Mouse (Mus musculus) E14TG2a.4 (cell line): ENCODE data around the gene Zfp428.

Experiments used
- H3K27me3 ChIP-seq: 2 replicates; pipeline ENCODE4 v1.6.1; 2014; ENCODE audit warnings: low read length, control low read depth; ENCODE audit not compliant: insufficient read depth
- H3K36me3 ChIP-seq: 2 replicates; pipeline ENCODE4 v1.6.1; 2014; ENCODE audit warnings: low read length, control low read depth; ENCODE audit not compliant: insufficient read depth
- H3K4me1 ChIP-seq: replicated peaks from 2 replicates; pipeline ENCODE4 v1.6.1; 2014; ENCODE audit warnings: low read depth, low read length, control low read depth
- H3K4me3 ChIP-seq: replicated peaks from 2 replicates; pipeline ENCODE4 v1.5.1; 2014; ENCODE audit warnings: mild to moderate bottlenecking, low read length
- H3K9me3 ChIP-seq: 2 replicates; pipeline ENCODE4 v1.6.1; 2014; ENCODE audit warnings: low read length, control low read depth
- CTCF ChIP-seq: conservative IDR thresholded peaks from 2 replicates; pipeline ENCODE4 v1.5.1; 2014; ENCODE audit warnings: low read length
- NANOG ChIP-seq: IDR thresholded peaks from 2 replicates; pipeline ENCODE4 v1.6.1; 2014; ENCODE audit warnings: borderline replicate concordance, low read length, mixed read lengths
- POU5F1 ChIP-seq: IDR thresholded peaks from 2 replicates; pipeline ENCODE4 v1.6.1; 2014; ENCODE audit warnings: low read length, borderline replicate concordance

Zfp428 gene

DNA sequence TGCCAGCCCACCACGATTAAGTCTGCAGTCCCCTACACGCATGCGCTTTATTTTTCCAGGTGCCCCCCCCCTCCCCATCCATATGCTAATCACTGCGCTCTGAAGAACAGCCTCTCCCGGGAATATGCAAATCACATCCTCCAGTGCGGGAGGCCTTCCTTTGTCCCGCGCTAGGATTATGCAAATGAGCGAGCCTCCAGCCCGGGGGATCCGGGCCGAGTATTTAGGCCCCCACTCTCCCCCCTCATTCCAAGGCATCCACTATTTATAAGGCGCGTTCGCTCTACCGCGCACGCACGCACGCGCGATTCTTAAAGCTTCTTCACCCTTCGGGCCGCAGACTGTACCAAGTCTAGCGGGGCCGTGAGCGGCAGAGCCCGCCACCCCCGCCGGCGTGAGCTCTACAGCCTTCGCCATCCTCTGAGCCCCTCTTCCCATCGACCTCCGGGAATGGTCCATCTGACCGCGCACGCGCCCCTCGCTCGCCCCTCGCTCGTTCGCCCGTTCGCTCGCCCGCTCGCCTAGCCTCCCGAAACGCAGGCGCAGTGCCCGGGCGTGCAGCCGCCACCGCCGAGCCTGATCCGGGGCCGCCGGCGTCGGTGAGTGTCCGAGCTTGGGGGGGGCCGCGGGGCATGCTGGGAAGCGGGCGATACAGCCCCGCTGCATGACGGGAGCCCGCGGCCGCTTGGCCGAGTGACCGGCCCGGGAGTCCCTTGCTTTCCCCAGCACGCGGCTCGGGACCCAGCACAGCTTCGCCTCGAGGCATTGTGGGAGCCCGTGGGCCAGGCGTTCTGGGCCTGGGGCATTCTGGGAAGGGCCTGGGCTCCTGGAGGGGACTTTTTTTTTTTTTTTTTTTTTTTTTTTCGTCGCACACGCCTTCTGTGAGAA is at the start of gene Zfp428:
Gene Zfp428, plus strand, starts transcription at position 169 of the 888 bp plus-strand sequence.
- TF ChIP-seq CTCF (no peak), POU5F1 (peak; percentile 38; the same call in 1 of the 2 replicates)
- Histone ChIP-seq H3K36me3 (peaks cover 36% of the 10 kb centered on the region), H3K4me3 (peak within 1 kb of the TSS; percentile 92), H3K9me3 (no peaks in the 10 kb centered on the region), H3K27me3 (no peaks in the 10 kb centered on the region), H3K4me1 (peaks cover 88% of the 10 kb centered on the region)

- H3K4me1 ChIP-seq: peaks cover 80% of the 10 kb centered on the region
- TF ChIP-seq CTCF: no peak
- TF ChIP-seq POU5F1: no peak
- TF ChIP-seq NANOG: no peak
- no peaks in the 10 kb centered on the region for H3K9me3 ChIP-seq
Observed at GRCm38 (mm10) chr7:24457726-24458370, 49.0 kb upstream of the Zfp428 start.

GRCm38 (mm10) chr7:24459440-24459839 is 47.4 kb upstream of the Zfp428 start:
- TF ChIP-seq CTCF: no peak
- no peak for TF ChIP-seq NANOG
- no peak for TF ChIP-seq POU5F1
- H3K9me3 ChIP-seq: no peaks in the 10 kb centered on the region
- H3K36me3 ChIP-seq: no peaks in the 10 kb centered on the region
- H3K4me1 ChIP-seq: peaks cover 85% of the 10 kb centered on the region
- peaks cover 14% of the 10 kb centered on the region for H3K27me3 ChIP-seq
- H3K4me3 ChIP-seq: peak overlapping the region; percentile 35

More at GRCm38 (mm10) chr7:24457726-24458370, 49.0 kb upstream of the Zfp428 start:
- H3K27me3 ChIP-seq: peaks cover 14% of the 10 kb centered on the region
- H3K4me3 ChIP-seq: peak overlapping the region; percentile 24; the same call in 1 of the 2 replicates
- H3K36me3 ChIP-seq: no peaks in the 10 kb centered on the region

DNA sequence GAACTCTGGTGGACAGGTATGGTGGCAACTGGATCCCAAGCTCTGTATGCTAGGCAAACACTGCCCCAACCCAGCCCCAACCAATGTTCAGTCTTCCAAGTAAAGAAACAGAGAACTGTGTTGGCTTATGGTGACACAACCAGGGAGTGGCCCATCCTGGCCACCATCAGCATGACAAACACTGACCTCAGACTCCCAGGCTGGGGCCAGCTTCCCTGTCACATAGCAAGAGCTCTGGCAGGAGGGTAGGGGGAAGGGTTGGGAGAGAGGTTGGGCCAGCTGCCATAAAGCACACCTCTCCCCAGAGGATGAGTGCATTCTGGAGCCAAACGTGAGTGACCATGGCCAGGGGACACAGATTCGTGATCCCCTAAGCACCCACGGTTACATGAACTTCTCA is 47.0 kb upstream of the Zfp428 start:
- Histone ChIP-seq H3K36me3 (no peaks in the 10 kb centered on the region), H3K4me1 (peaks cover 85% of the 10 kb centered on the region), H3K9me3 (no peaks in the 10 kb centered on the region), H3K27me3 (peaks cover 16% of the 10 kb centered on the region), H3K4me3 (peak overlapping the region; percentile 35)
- no peak for TF ChIP-seq POU5F1
- TF ChIP-seq CTCF: no peak
- TF ChIP-seq NANOG: no peak

- no peaks in the 10 kb centered on the region for H3K9me3 ChIP-seq
- peaks cover 18% of the 10 kb centered on the region for H3K27me3 ChIP-seq
- TF ChIP-seq NANOG: no peak
- TF ChIP-seq CTCF: no peak
- no peak for TF ChIP-seq POU5F1
- peak overlapping the region; percentile 7; the same call in 1 of the 2 replicates for H3K4me3 ChIP-seq
- H3K36me3 ChIP-seq: peaks cover 16% of the 10 kb centered on the region
- peaks cover 88% of the 10 kb centered on the region for H3K4me1 ChIP-seq
Observed at GRCm38 (mm10) chr7:24461376-24462051, 45.3 kb upstream of the Zfp428 start.

- peak within 1 kb of the TSS; percentile 78 for H3K4me3 ChIP-seq
- no peaks in the 10 kb centered on the region for H3K9me3 ChIP-seq
- H3K27me3 ChIP-seq: peaks cover 18% of the 10 kb centered on the region
- peaks cover 85% of the 10 kb centered on the region for H3K4me1 ChIP-seq
- no peak for TF ChIP-seq POU5F1
- TF ChIP-seq NANOG: no peak
- TF ChIP-seq CTCF: no peak
- H3K36me3 ChIP-seq: peaks cover 28% of the 10 kb centered on the region
Observed at GRCm38 (mm10) chr7:24462388-24463319, 44.2 kb upstream of the Zfp428 start, which contains the start of gene Plaur. Gene Plaur, plus strand, starts transcription at chr7:24462484.

DNA sequence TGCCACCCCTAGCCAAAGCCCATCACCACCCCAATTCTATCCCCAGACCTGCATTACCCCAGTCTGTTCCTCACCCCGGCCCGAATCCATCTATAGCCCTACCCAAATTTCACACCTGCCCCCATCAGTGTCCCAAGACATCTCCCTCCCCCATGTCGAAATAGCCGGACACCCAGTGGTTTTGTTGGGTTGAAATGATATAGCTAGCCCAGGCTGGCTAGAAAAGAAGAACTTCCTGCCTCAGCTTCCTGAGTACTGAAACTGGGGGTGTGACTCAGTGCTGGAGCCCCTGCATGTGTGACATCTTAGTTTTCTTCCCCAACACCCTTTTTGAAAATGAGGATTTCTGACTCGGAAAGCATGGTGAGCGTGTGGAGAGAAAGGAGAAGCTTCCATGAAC is 40.0 kb upstream of the Zfp428 start:
- Histone ChIP-seq H3K4me3 (no peak overlapping the region), H3K36me3 (peaks cover 58% of the 10 kb centered on the region), H3K4me1 (peaks cover 58% of the 10 kb centered on the region), H3K9me3 (peaks cover 7% of the 10 kb centered on the region; the same call in 1 of the 2 replicates), H3K27me3 (peaks cover 8% of the 10 kb centered on the region)
- TF ChIP-seq CTCF (no peak), NANOG (no peak), POU5F1 (no peak)
